Mouse (Mus musculus): Measurements from ENCODE around the gene Uckl1.

Uckl1 gene

GRCm38 (mm10) chr2:181520118-181520935, 64.4 kb downstream of the Uckl1 start, which contains the start of gene Dnajc5:
Gene Dnajc5, plus strand, starts transcription at chr2:181520485.
- peak; percentile 97 to 98 for DNase-seq (ENCODE audit: low spot score in 2 of 2)

- DNase-seq (ENCODE audit: low spot score in 2 of 2) = no peak
Observed at GRCm38 (mm10) chr2:181519201-181519600, 65.5 kb downstream of the Uckl1 start.

All from right cerebral cortex, postnatal 36 days (tissue).